Mouse (Mus musculus): Measurements from ENCODE around the gene Gm28102.
"Not testable (repeated sequence)": the region's sequence is repeated elsewhere in the genome, so short reads cannot be mapped to it uniquely, and the experiment has no call there.

Gm28102 gene

DNA sequence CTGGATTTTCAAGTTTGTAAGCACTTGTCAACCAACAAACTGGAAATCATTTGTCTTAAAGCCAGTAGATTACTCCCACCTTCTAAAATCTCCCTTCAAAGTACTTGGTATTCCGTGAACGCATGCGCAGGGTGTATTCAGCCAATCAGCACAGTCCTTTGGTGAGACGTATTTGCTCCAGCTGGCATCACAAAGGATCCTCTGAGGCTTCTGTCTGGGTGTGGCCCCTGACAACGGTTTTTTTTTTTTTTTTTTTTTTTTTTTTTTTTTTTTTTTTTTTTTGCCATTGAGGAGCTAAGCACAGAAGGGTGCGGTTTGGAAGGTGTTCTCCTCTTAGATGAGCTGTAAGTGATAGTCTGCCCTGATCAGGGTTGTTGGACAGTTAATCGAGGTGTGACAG lies at the start of gene Gm28102:
Gene Gm28102 (plus strand): TSS at position 301 of the 400 bp plus-strand sequence.
- DNase-seq (ENCODE audit: low spot score in 2 of 2) = not testable (repeated sequence)
